ENCODE assay signal across 8 mouse cellular contexts in genomic region chr5:136245541-136246451, GRCm38 (mm10). TPM values are rescaled to one million over a fixed set of nuclear protein-coding genes. Genes with fewer than 3 reads are reported as not detected.
DNase-seq lines count a peak whose midpoint lies in the region; ATAC-seq and TF ChIP-seq lines count a peak whose summit lies in the region.

No protein-coding gene starts in this region.

- H3K9me3 ChIP-seq in intestine, embryonic 14.5 days (ENCODE audit: control insufficient read depth, low read length): no peaks in the 10 kb centered on the region

- peak overlapping the region; percentile 69 for H3K27ac ChIP-seq in intestine, embryonic 14.5 days (ENCODE audit: low read depth)

- no peaks in the 10 kb centered on the region for H3K79me2 ChIP-seq in myocyte (ENCODE audit: control insufficient read depth, insufficient read depth)

- H3K27me3 ChIP-seq in intestine, embryonic 14.5 days (replicated peaks; ENCODE audit: control insufficient read depth, insufficient read depth, low read length): no peaks in the 10 kb centered on the region
- H3K27me3 ChIP-seq in myocyte (ENCODE audit: control insufficient read depth, insufficient read depth, insufficient read length): no peaks in the 10 kb centered on the region

- TF ChIP-seq POLR2A in myocyte (IDR thresholded peaks at IDR 0.05; ENCODE audit: insufficient read length, low read depth): no peak

- peak; percentile 39 for DNase-seq in kidney, postnatal 10 days
- DNase-seq in kidney, postnatal 25 days: no peak
- peak; percentile 40 for DNase-seq in embryo, embryonic 9.5 days (ENCODE audit: extremely low spot score)
- no peak for DNase-seq in intestine, embryonic 14.5 days (ENCODE audit: low spot score)
- DNase-seq in layer of hippocampus, adult 18-20 months (ENCODE audit: low spot score in 2 of 2): no peak
- no peak for DNase-seq in right cerebral cortex, postnatal 36 days (ENCODE audit: low spot score in 2 of 2)
- DNase-seq in ovary, postnatal 36 days (ENCODE audit: low spot score): no peak

- peak overlapping the region; percentile 42; the same call in 1 of the 2 replicates for H3K9ac ChIP-seq in intestine, embryonic 14.5 days (ENCODE audit: low read length)

- H3K4me2 ChIP-seq in intestine, embryonic 14.5 days (ENCODE audit: low read length): peak overlapping the region; percentile 74
- peak overlapping the region; percentile 97 for H3K4me2 ChIP-seq in myocyte (ENCODE audit: low read depth)

- WGBS in intestine, embryonic 14.5 days: 15% methylated on average over 15 of the region's 15 CpGs

- H3K36me3 ChIP-seq in intestine, embryonic 14.5 days (ENCODE audit: control insufficient read depth, insufficient read depth, low read length): no peaks in the 10 kb centered on the region
- no peaks in the 10 kb centered on the region for H3K36me3 ChIP-seq in myocyte (ENCODE audit: control insufficient read depth, insufficient read depth)

- no peak for ATAC-seq in intestine, embryonic 14.5 days (replicated peaks; ENCODE audit: low FRiP score, low TSS enrichment, low read depth)

- peak overlapping the region; percentile 54 for H3ac ChIP-seq in myocyte (ENCODE audit: control insufficient read depth, insufficient read length)

- peak overlapping the region; percentile 64 for H3K4me3 ChIP-seq in intestine, embryonic 14.5 days (ENCODE audit: low read depth, low read length)
- H3K4me3 ChIP-seq in myocyte: peak overlapping the region; percentile 57

- peaks cover 8% of the 10 kb centered on the region; the same call in 1 of the 2 replicates for H3K4me1 ChIP-seq in intestine, embryonic 14.5 days (replicated peaks; ENCODE audit: control insufficient read depth, insufficient read depth, low read length)

TF ChIP-seq in myocyte, 11 proteins besides CTCF, POLR2A, EP300 and RAD21:
- TF ChIP-seq MYOD1 (IDR thresholded peaks at IDR 0.05; ENCODE audit: control insufficient read depth in 1 of 3, insufficient read length in 2 of 3, low read depth in 2 of 3): no peak
- TF ChIP-seq CEBPB (IDR thresholded peaks at IDR 0.05; ENCODE audit: insufficient read depth, poor library complexity, severe bottlenecking): no peak
- no peak for TF ChIP-seq MAX (IDR thresholded peaks at IDR 0.05; ENCODE audit: low read depth)
- TF ChIP-seq E2F4 (IDR thresholded peaks at IDR 0.05; ENCODE audit: insufficient read depth): no peak
- no peak for TF ChIP-seq USF1 (IDR thresholded peaks at IDR 0.05; ENCODE audit: low read depth)
- TF ChIP-seq POLR2AphosphoS2 (IDR thresholded peaks at IDR 0.05; ENCODE audit: insufficient read length, low read depth): no peak
- no peak for TF ChIP-seq TCF12 (IDR thresholded peaks at IDR 0.05; ENCODE audit: insufficient read depth, poor library complexity, severe bottlenecking)
- TF ChIP-seq REST (IDR thresholded peaks at IDR 0.05; ENCODE audit: insufficient read depth, insufficient read length): no peak
- TF ChIP-seq TCF3 (IDR thresholded peaks at IDR 0.05; ENCODE audit: insufficient read length, low read depth): no peak
- no peak for TF ChIP-seq MYOG (IDR thresholded peaks at IDR 0.05; ENCODE audit: control insufficient read depth in 1 of 3, insufficient read depth in 1 of 3, insufficient read length in 2 of 3, low read depth in 2 of 3)
- TF ChIP-seq SRF (IDR thresholded peaks at IDR 0.05; ENCODE audit: control insufficient read depth, insufficient read length, low read depth): no peak

RNA-seq across cellular contexts. Expression of gene Sh2b2, which starts 0.6 kb away (rescaled TPM):
- polyA plus RNA-seq in intestine, embryonic 14.5 days (2014; fragmentation: Nextera tagmentation; extraction: Ambion mirVana): 3.1 and 4.2 TPM in 2 replicates
- 7.7 TPM for polyA plus RNA-seq in myocyte (2012; fragmentation: generic; extraction: Trizol)
- 1 to 10 TPM; 6.5 to 7.7 TPM for total RNA-seq in layer of hippocampus, adult 18-20 months (2021)

RNA-seq across cellular contexts. Expression of gene Prkrip1, which starts 47.0 kb away (rescaled TPM):
- polyA plus RNA-seq in intestine, embryonic 14.5 days (2014; fragmentation: Nextera tagmentation; extraction: Ambion mirVana): 42.0 and 53.1 TPM in 2 replicates
- 58.4 TPM for polyA plus RNA-seq in myocyte (2012; fragmentation: generic; extraction: Trizol)
- 10 to 100 TPM; 38.4 to 45.9 TPM for total RNA-seq in layer of hippocampus, adult 18-20 months (2021)

Comparison
In these comparisons a context has a peak if more than half of its experiments do, and no peak if none do; other contexts are left out.
1. DNase-seq: peak in kidney, postnatal 10 days (single experiment) and embryo, embryonic 9.5 days (single experiment); none in kidney, postnatal 25 days (0 of 2), intestine, embryonic 14.5 days (single experiment), layer of hippocampus, adult 18-20 months (0 of 2), right cerebral cortex, postnatal 36 days (0 of 2) and ovary, postnatal 36 days (single experiment).